ENCODE assay signal across 11 mouse cellular contexts in genomic region chr4:104468666-104469065, GRCm38 (mm10).
"Had no signal": no experiment of that assay in that cellular context is flagged by ENCODE, and none has a peak within 500 bp of the region (broad histone marks: within the 10 kb centered on the region; RNA-seq: fewer than 3 reads in every experiment).

No protein-coding gene starts in this region.

- H3K4me1 ChIP-seq: liver, embryonic 15.5 days had no signal

- H3K27me3 ChIP-seq: liver, embryonic 15.5 days; midbrain, embryonic 13.5 days had no signal

- H3K4me3 ChIP-seq: left cerebral cortex, adult 2 months; limb, embryonic 10.5 days; liver, embryonic 15.5 days; midbrain, embryonic 13.5 days had no signal

- ATAC-seq: lung, postnatal 0 days; midbrain, embryonic 13.5 days had no signal

- DNase-seq: kidney, postnatal 10 days; lung, adult 2 months; lung, postnatal 36 days; right cerebral cortex, adult 18-20 months; right cerebral cortex, postnatal 25 days; thymus, postnatal 36 days had no signal

- H3K27ac ChIP-seq: left cerebral cortex, adult 2 months; limb, embryonic 10.5 days; liver, embryonic 15.5 days; midbrain, embryonic 13.5 days had no signal
